Mouse (Mus musculus) retina, adult 2 months (tissue): Measurements from ENCODE around the gene Hist2h2ac.
A peak's percentile ranks its signal among the peaks of the same experiment; 100 is the strongest.
"Not testable (repeated sequence)": the region's sequence is repeated elsewhere in the genome, so short reads cannot be mapped to it uniquely, and the experiment has no call there.

Experiments
- DNase-seq: peaks from one replicate; pipeline ENCODE4 v3.0.0-alpha.2; 2012; ENCODE audit warnings: low read depth, low spot score

Gene Hist2h2ac

DNA sequence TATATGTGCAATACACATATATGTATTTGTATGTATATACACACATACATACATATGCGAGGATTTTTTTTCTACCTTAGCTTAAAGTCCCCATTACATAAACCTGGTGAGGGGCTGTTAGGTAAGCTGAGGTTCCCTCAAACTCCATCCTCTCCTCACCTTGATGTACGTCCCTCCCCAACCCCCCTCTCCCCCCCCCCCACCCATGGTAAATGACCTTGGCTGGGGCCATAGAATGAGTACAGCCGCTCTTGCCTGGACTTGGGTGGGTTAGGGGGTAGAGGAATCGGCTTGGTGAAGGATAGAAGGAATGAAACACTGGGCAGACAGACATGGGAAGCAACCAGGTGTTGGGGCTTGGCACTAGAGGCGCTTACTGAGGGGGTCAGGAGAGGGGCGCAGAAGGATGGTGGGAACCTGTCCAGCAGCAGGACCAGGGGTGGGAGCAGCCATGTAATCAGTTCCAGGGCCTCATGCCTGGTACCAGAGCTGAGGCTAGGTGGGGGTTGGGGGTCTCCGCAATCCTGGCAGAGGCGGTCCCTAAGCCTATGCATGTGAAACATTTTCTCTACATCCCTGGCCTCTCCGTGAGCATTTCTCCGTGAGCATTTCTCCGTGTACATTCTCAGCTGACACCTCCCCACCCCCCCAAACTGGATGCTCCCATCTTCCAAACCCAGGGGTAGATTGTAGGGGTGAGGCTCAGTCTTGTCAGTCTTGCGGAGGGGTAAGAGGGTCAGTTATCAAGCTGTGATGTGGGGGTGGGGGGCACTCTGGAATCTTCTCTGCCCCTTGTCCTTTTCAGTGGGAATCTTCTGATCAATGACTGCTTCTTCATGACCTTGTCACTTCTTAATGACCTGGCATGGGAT lies 38.9 kb downstream of the Hist2h2ac start:
- DNase-seq, result no peak

DNA sequence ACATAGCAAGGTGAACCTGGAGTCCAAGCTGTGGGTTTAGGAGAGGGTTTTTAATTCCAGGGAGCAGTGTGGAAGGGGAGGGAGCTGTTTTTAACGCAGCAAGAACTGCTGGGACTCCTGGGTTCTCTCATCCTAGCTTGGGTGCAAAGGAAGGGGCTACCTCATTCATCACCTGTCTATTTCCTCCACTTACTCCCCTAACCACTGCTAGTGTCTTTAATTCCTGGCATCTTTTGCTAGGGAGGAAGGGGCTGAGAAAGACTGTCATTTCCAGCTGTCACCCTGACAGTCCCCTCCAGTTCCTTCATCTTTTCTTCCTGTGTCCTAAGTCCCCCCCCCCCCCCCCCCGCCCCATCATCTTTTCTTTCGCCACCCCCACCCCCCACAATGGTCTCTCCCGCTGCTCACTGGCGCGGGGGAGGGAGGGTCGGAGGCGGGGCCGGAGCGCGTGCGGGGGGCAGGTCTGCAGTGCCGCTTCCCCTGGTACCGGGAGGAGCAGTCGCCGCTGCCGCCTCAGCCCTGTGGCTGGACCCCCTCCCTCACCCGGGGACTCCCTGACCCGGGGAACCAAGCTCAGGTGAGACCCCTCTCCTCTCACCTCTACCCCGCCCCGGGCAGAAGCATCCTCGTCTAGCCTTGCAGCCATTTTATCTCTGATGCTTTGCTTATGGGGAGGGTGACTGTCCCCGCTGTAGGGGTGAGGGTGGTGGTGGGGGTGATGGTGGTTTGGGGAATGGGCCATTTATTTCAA lies 39.8 kb downstream of the Hist2h2ac start, which contains the start of gene Sv2a:
Gene Sv2a (plus strand): TSS at position 425 of the 751 bp plus-strand sequence.
- peak; percentile 56 for DNase-seq

DNA sequence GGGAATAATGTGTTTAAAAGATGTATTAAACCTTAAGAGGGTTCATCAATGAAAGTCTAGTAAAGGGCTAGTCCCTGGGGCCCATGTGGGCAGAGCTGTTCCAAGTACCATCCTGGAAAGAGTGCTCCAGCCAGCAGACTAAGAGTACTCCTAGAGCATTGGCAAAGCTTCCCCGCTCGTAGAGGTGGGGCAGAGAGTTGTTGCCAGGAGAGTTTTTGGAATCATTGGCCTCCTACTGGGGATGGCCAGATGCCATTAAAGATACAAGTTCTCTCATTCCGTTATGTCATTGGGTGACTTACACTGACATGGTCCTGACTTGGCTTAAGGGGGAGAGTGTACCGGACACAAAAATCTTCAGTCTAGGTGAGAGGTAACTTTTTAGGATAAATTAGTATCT lies 41.1 kb downstream of the Hist2h2ac start:
- DNase-seq, result no peak

DNA sequence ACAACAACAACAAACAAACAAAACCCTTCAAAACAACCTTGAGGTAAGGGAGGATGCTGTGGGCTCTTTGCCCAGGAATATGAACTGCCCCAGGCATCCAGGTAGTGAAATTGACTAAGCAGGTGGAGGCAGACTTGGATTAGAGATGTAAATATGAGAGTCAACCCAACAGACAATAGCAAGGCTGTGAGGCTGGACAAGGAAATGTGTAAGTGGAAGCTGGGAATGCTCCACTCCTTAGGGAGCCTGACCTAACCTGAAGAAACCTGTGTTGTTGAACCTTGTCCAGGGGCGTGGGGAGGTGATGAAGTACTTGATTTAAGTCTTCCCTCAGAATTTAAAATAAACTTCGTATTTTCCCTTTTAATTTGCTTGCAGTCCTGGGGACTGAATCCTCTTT lies 41.8 kb downstream of the Hist2h2ac start:
- DNase-seq, result no peak

DNA sequence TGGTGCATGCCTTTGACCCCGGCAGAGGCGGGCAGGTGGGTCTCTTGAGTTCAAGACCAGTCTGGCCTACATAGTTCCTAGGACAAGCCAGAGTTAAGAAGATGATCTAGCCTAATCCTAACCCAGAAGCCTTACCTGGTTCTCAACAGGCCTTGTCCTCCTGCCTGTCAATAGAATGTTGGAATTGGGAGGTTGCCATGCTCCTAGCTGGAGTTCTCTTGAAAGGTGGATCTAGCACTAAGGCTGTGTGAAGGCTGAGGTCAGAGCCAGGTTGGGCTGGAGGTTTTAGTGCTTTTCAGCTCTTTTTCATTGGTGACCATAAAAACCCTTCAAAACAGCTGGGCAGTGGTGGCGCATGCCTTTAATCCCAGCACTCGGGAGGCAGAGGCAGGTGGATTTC lies 42.3 kb downstream of the Hist2h2ac start:
- no peak for DNase-seq

- no peak for DNase-seq
Measured at GRCm38 (mm10) chr3:96175251-96175650, 45.4 kb downstream of the Hist2h2ac start.

GRCm38 (mm10) chr3:96174042-96174441 lies 46.6 kb downstream of the Hist2h2ac start:
- DNase-seq, result not testable (repeated sequence)

DNA sequence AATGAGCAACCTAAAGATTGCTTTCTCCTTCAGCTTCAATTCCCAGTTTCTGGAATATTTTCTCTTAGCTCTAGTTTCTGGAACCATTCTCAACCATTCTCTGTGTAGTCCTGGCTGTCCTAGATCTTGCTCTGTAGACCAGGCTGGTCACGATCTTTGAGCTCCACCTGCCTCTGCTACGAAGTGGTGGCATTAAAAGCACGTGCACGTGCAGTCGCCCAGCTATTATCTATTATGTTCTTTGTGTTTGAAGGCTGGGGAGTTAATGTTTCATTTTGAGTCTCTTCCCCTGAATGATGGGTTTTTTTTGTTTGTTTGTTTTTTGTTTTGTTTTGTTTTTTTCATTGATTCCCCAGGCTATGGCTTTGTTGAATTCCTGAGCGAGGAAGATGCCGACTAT lies 47.5 kb downstream of the Hist2h2ac start:
- no peak for DNase-seq

DNA sequence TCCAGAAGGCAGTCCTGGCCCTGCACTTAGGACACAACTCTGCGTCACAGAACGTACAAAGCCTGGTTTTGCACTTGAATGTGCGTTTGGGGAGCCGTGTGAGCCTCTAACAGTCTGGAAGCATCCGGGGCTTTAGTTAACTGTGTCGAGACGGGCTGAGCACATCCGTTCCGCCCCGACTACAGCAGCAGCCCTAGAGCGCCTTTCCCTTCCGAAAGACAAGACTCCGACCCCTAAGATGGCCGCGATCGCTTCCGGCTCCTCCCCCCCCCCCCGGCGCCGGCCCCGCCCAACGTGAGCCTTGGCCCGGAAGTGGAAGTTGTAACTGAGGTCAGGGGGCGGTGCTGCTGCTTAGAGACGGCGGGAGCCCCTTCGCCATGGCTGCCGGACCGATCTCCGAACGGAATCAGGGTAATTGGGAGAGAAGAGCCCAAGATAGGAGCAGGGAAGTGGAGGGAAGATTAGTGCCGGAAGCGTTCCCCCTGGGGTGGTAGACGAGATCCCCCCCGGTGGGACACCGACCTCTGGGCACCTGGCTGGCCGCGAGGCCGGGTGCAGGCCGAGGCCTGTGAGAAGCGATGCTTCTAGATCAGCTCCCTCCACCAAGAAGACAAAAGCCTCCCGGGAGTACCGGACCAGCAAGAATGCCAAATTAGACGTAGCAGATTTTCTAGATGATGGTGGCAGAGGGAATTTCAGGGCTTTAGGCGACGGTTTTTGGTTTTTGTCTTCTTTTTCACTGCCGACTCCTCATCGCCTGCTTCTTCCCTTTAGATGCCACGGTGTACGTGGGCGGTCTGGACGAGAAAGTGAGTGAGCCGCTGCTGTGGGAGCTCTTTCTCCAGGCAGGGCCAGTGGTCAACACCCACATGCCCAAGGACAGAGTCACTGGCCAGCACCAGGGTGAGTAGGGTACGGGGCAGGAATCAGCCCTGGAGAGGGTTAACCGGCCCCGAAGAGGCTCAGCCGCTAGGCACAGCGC lies 48.2 kb downstream of the Hist2h2ac start, which contains the start of gene Sf3b4:
Gene Sf3b4 (plus strand): TSS at position 136 of the 982 bp plus-strand sequence.
- peak; percentile 84 for DNase-seq

DNA sequence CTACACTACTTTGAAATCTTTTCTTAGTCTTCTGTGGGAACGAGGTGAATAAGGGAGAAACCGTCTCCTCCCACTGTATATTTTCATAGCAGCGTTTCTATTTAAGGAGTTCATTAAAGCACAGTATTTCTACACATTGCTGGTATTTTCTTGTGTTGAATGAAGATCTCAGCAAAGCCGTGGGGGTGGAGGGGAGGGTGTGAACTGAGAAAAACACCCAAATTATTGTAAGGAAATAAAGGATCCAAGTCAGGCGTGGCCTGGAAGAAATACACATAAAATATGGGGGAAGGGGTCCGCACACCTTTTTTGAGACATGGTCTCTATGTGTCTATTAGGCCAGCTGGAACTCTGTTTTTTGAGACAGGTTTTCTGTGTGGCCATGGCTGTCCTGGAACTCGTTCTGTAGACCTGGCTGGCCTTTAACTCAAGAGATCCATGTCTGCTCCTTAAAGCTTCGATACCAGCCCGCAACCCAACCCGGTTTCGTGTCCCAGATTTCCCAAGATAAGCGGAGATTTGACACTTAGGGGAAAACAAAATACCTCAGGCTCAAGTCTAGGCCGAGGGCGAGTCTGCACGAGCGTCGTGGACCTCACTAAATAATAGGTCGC lies 49.0 kb downstream of the Hist2h2ac start:
- no peak for DNase-seq

DNA sequence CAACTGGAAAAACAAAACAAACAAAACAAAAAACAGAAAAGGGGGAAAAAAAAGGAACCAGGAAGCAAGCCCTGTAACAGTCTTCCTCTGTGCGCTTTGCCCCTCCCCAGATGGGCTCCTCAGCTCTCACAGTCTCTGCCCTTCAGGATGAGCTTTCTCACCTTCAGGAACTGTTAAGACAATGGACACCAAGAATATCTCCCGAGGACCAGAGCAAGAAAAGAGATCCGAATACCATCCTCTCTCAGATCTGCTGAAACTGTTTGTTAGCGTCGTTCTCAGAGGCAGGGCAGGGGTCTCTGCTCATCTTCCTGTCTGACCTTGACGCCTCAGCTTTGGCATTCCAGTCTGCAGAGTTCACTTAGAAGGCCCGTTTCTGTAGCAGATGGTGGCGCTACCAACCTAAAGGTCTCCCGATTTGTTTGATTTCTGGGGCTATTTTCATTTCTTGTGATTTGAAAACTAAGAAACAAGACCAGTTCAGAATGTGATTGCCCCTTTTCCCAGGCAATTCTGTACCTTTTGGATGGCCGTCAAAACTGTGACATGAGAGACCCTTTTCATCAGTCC lies 49.6 kb downstream of the Hist2h2ac start:
- no peak for DNase-seq
